Mouse (Mus musculus): Measurements from ENCODE around the gene Olfr13.
"Not testable (repeated sequence)": the region's sequence is repeated elsewhere in the genome, so short reads cannot be mapped to it uniquely, and the experiment has no call there.

- TF ChIP-seq CTCF (IDR thresholded peaks at IDR 0.05; ENCODE audit: low read depth, low read length); POLR2A (IDR thresholded peaks at IDR 0.05; ENCODE audit: extremely low read depth, insufficient read depth, low read length): not testable (repeated sequence)
Observed at GRCm38 (mm10) chr6:43146267-43146666, 25.7 kb upstream of the Olfr13 start, which contains the start of gene Olfr237-ps1.

Measured in liver, adult 2 months (tissue).